Mouse (Mus musculus) 3134 (cell line): ENCODE data around the gene Agbl3.

Experiments
- DNase-seq: peaks from one replicate; pipeline ENCODE4 v3.0.0-alpha.2; 2011; ENCODE audit warnings: low spot score; ENCODE audit not compliant: insufficient read length; ENCODE audit errors: extremely low read depth

Gene Agbl3

GRCm38 (mm10) chr6:34903851-34904250 is 123.6 kb downstream of the Agbl3 start:
- no peak for DNase-seq

- no peak for DNase-seq
Measured at GRCm38 (mm10) chr6:34904361-34904760, 124.1 kb downstream of the Agbl3 start.

GRCm38 (mm10) chr6:34906125-34906524 is 125.9 kb downstream of the Agbl3 start:
- no peak for DNase-seq

- DNase-seq = no peak
Measured at GRCm38 (mm10) chr6:34906661-34907060, 126.4 kb downstream of the Agbl3 start.

- no peak for DNase-seq
Measured at GRCm38 (mm10) chr6:34907121-34907614, 126.9 kb downstream of the Agbl3 start.

- no peak for DNase-seq
Measured at GRCm38 (mm10) chr6:34907696-34908260, 127.5 kb downstream of the Agbl3 start.
